Mouse (Mus musculus) CH12F3 (cell line): ENCODE results near the gene Ttc41.

ENCODE experiments used
- in situ Hi-C: fragments of 300-500 bp; cut with MboI; formaldehyde crosslinking; loops from 2 replicates; pipeline ENCODE4 v1.14.3; 2020; ENCODE audit warnings: low sequenced_read_pairs

The Ttc41 gene

DNA sequence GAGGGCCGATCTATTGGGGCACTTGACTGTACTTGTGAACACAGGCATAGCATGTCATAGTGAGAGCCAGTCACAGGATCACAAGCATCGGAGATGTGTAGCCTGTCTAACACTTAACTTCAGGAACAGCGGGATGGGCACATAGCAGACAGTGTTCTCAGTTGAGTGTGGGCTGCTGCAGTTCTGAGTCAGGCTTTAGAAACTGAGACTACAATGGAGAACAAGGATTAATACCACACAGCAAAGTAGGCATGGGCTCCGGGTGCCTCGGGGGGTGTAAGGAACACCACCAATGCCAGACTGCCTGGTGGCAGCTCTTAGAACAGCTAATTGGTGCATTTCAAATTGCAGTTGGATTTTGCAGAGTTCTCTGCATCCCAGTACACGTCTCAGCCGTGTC, 115.4 kb downstream of the Ttc41 start:
- in situ Hi-C loops, result no loop called here

DNA sequence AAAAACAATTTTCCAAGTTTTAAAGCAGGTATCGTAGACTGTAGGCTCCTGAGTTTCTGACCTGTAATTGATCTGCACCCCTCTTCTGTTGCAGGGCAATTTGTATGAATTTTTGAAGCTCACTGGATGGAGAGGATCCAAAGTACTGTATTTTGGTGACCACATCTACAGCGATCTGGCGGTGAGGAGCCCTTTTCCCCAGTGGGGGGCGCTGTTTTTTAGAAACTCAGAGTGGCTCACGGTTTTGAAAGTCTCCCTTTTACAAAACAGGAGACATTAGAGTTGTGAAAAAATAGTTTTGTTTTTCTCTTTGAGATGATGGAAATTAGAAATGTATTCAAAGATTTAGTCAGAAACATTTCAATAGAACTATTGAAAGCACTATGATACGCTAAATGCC, 118.5 kb downstream of the Ttc41 start:
- in situ Hi-C loops, result no loop called here

DNA sequence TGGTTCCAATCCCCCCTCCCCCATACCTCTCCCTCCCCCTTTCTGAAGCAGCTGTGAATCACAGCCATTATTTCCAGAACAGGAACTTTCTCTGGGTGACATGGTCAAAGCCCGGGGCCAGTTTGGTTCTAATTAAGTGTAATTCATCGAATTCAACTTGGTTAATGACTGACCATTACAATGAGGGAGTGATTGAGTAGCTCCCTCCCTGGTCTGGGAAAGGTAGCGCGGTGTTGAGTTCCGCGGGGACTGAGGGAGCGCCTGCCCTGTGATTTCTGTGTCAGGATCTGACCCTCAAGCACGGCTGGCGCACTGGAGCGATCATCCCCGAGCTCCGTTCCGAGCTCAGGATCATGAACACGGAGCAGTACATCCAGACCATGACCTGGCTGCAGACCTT, 119.3 kb downstream of the Ttc41 start:
- in situ Hi-C loops, result no loop called here

DNA sequence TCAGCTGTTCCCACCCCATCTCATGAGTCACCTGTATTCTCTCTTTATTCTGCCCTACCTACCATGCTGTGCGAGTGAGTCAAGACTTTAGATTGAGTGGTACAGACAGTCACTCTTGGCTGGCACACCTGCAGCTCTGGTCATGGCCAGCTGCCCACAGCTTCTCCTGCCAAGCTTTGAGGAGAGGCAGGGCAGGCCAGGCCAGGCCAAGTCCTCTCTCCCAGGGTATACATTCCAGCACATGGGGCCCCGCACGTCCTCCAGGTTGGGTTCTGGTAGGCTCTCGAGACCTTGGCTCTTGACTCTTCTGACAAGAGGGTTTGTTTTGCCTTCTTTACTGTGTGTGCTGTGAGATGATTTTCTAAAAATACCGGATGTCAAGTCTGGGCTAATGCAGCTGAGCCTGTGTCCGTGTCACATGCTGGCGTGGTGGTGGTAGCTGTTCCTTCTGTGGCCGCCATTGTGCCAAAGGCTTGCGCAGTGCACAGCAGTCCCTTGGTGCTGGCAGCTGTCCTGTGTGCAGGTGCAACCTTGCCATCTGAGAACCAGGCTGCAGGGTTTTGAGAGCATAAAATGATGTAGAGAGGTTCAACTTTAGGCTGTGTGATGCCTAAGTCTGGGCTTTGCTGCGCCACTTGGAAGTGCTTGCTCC, 120.4 kb downstream of the Ttc41 start:
- in situ Hi-C loops, result no loop called here
